Mouse (Mus musculus): ENCODE data around the gene Cldn20.

Cldn20 gene

DNA sequence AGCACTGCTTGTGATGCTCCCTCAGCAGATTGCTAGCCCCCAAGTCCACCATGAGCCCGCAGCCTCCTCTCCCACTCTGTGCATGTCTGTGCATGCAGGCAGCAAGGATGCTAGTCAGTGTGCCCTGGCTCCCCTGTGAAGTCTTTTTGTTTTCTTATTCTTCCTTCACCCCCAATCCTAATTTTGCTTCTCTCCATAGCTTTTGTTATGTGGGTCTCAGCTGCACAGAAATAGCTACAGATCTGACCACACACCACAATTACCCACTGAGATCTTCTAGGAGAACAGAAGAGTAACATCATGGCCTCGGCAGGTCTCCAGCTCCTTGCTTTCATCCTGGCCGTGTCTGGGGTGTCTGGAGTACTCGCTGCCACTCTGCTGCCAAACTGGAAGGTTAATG lies at the start of gene Cldn20:
Gene Cldn20, plus strand, starts transcription at position 301 of the 400 bp plus-strand sequence.
- DNase-seq (ENCODE audit: low read depth, low spot score): no peak

DNA sequence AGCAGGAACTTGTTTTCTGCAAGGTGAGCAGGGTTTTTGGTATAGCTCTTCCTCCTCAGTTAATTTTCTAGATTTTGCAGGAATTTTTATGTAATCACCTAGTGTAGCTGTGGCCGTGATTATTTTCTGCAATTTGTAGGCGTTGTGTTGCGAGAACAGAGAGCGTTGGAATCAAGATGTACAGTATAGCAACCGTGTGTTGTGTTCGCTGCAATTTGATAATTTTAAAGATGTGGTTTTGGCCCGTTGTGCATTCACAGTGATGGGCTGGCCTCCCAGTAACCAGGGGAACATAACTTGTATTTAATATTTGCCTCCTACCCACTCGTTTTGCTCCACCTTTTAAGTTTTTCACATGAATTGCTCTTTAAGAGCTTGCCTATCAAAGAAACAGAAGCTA lies 49.3 kb upstream of the Cldn20 start:
- no peak for DNase-seq (ENCODE audit: low read depth, low spot score)

DNA sequence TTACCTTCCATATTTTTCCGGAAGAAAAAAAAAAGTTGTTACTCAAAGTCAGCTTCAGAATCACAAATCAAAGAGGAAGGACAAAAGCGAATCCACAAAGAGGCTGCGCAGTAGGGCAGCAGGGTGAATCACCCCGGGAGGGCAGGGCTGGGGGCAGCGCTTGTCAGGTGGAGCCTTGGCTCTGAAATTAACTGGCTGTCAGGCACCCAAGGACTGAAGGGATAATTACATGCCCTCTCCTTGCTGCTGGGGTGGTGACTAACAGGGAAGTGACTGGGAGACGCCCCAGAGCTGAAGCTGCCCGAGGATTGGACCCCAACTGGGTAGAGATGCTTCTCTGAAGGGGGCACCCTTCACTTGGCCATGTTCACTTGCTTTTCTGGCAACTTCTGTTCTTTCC lies 46.5 kb upstream of the Cldn20 start:
- no peak for DNase-seq (ENCODE audit: low read depth, low spot score)

DNA sequence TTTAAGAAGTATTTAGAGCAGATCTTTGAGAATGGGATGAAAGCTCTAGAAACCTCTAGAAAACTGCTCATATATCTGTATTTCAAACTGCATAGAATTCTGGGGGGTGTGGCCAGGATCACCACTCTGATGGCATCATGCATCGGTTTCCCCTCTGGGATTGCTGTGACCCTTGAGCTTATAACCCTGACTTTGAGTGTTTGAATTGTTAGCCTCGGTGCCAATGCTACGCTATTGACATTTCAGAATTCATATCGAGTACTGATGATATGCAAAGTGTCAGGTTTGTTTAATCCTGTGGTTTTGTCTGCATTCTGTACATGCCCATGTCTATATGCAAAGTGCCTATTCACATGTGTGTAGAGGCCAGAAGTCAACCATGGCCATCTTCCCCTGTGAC lies 45.1 kb upstream of the Cldn20 start:
- DNase-seq (ENCODE audit: low read depth, low spot score): no peak

DNA sequence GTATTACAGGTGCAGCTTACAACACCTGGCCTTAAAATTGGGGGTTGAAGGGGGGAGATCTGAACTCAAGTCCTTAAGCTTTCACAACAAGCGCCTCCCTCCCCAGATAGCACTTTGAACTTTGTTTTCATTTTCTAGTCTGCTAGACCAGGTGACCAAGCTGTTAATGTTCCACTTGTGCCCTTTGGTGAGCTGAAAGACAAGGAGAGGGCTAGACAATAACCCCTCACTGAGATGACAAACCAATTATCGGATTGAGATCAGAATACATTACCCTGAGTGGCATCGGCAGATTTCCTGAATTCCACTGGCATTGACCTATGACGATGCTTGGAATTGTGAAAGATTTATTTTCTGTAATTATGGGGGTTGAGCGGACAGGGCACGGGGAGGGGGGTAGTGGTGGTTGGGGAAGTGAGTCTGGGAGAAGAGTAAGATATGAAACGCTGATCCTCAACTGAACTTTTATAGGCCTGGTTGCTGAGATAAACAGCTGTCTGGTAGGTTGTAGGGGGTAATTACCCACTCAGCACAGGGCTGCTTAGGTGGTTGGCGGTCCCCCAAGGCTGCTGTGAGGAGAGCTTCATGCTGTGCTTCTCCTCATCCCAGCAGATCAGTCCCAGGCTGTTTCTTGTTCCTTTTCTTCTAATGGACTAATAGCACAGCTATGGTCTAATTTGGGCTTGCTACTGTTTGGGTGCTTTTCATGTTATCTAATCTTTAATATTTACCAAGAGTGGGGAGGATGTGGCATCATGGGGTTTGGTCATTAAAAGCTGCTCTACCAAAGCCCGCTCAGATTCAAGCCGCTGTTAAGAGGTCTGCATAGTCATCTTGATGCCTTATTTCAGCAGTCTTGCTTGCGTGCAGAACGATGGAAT lies 44.4 kb upstream of the Cldn20 start:
- no peak for DNase-seq (ENCODE audit: low read depth, low spot score)

DNA sequence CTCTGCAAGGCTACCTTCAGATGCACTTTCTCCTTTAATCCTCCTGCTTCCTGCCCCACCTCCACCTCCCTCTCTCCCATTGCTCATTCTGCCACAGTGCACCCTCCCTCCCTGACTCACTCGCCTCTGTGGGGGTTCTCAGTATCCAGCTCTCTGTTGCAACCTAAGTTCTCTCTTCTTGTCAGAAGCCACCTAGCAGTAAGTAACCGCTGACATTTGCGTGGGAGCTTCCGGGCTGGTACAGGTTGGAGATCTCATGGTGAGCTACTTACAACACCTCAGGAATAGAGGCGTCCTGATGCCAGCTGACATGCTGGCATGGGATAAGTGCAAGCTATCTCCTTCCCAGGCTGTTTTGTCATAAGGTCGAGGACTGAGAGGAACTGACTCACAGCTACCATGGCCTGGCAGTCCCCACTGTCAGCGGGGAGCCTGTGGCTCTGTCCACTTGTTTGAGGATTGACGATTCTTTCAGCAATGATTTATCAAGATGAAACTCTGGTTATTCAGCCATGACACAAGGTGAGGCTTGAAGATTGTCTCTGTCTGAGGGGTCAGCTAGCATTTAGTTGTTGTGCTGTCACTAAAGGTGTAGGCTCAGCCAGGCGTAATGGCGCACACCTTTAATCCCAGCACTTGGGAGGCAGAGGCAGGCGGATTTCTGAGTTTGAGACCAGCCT lies 42.0 kb upstream of the Cldn20 start:
- no peak for DNase-seq (ENCODE audit: low read depth, low spot score)

DNA sequence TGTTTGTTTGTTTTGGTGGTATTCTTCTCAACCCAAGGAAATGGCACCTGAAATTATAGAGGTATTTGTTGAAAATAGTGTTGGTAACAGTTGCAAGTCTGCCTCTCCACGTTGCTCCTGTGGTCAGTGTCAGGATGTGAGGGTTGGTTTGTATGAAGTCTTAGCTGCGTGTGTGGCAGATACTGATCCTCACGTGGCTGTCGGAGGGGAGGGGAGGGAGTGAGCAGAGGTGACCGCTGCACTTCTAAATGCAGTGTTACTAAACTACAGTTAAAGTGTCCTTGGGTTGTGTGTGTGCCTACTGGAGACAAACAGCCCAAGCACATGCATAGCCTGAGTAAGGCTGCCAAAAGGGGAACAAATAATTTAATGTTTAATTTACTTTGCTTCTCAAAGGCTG lies 41.3 kb upstream of the Cldn20 start:
- DNase-seq (ENCODE audit: low read depth, low spot score): no peak

DNA sequence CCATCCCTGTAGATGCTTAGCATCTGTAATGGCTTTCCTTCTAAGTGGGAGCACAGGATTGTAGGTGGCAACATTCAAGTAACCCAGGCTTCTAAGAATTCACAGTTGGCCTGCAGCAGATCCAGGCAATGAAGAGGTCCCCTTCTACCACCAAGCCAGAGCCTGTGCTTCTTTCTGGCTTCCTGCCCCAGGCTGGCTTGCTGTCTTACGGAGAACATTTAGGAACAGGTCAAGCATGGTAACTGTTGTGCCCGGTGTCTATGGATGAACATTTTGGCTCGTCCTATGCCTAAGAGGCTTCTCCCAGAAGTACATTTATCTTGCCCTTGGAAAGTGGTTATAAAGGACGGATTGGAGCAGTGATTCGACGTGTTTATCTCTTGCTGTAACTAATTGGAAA lies 40.7 kb upstream of the Cldn20 start:
- no peak for DNase-seq (ENCODE audit: low read depth, low spot score)

DNA sequence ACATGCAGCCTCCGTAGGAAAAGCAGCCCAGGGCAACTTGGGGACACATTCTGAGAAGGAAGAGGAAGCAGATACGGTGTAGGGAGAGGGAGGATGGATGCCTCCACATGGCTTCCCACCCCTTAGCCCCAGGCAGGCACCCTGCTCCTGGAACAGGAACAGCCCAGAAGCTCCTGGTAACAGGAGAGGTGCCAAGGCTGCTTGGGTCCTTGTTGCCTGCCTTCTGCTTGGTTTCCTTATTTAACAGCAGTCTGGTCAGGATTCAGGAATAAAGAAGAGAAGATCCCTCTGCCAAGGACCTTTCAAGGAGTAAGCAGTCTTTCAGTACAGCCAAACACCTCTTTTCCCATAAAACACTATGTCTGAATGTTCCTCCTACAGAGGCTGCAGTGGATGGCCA lies 36.8 kb upstream of the Cldn20 start:
- DNase-seq (ENCODE audit: low read depth, low spot score): no peak

DNA sequence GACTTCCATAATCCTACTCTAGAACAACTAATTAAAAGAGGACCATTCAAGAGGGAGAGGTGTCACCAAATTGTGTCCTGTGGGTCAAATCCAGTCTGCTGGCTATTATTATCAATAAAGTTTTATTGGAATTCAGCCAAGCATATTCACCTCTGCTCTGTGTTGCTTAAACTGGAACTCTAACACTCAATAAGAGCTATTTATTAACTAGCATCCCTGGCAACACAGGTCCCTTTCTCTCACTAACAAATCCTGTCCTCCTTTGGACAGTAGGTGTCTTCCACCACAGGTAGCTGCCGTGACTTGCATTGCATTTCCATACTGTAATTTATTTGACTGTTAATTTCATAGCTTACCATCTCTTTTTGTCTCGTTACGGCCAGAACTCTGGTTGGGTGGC lies 36.3 kb upstream of the Cldn20 start:
- no peak for DNase-seq (ENCODE audit: low read depth, low spot score)

DNA sequence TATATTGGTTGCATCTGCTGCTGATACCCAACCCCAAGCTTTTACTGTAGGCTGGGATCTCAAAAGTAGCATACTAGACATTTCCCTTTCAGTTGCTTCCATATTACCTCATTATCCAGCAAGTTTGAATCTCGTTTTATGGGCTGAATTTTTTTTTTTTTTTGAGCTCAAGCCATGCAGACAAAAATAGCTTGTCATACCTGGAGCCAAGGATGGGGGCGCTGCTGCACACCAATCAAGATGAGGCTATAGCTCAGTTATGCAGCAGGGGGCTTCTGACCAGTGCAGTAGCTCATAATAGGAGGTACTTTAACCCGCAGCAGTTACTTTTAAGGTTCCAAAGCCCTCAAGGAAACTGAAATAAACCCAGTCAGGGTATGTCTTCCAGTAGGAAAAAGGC lies 34.3 kb upstream of the Cldn20 start:
- DNase-seq (ENCODE audit: low read depth, low spot score): peak; percentile 77

DNA sequence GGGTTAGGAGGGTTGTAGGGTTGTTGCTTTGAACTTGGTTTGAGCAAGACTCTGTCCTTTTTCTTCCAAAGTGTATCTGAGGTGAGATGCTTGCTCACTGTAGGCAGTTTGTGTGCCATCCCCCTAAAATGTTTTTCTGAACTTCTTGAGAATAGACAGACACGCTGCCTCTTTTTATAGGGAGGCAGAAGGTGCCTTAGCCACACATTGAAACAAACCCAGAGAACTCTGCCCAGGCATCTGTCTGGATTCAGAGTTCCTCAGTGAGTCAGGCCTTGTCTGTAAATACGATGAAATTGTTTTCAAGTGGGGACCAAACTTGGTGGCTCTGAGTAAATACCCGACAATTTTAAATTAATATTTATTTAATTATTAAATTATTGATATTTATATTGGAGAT lies 33.8 kb upstream of the Cldn20 start:
- DNase-seq (ENCODE audit: low read depth, low spot score): no peak

DNA sequence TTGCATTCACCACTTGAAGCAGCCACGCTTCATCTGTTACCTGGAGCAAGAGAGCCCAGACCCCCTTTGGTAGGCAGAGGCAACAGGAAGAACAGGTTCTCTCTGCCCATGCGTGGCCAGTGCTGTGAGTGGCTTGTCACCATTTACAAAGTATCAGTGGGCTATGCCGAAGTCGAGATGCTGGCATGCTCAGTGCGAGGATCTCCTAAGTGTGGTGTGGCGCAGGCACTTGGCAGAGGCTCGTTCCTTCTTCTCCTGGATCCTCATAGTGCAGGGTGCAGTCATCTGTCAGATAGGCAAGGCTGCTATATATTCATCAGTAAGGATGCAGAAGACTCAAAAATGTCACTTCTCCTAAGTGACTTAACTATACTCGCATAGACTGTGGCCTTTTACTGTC lies 32.9 kb upstream of the Cldn20 start:
- DNase-seq (ENCODE audit: low read depth, low spot score): no peak

DNA sequence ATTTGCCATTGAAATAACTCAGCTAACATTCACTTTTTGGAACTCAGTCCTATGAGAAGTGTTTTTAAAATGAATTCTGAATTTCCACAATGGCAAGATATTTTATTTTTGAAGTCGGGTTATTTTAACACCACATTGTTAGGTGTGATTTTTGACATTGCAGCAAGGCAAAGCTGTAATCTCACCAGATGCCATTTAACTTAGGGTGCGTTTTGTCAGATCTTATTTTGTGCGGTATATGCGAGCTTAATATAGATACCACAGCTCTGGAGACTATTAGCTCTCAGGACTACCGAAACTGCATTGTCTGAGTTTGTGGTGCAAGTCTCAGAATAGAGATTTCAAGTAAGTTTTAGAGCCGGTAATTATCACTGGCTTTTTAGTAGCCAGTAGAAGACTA lies 32.3 kb upstream of the Cldn20 start:
- DNase-seq (ENCODE audit: low read depth, low spot score): no peak

DNA sequence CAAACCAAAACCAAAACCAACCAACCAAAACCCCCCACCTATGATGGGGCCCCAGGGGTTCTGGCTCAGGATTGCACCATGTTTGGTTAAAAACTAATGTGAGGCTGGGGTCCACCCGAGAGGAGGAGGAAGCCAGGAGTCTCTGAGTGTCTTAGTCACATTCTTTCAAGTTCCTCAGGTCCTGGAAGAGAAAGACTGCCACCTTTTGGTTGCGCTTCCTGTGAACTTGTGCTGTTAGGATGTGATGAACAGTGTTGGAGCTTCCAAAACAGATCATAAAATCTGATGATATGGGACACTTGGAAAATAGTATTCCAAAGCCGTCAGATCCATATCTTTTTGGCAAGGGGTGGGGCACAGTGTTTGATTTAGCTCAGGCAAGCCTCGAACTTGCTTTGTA lies 31.4 kb upstream of the Cldn20 start:
- peak; percentile 11 for DNase-seq (ENCODE audit: low read depth, low spot score)

DNA sequence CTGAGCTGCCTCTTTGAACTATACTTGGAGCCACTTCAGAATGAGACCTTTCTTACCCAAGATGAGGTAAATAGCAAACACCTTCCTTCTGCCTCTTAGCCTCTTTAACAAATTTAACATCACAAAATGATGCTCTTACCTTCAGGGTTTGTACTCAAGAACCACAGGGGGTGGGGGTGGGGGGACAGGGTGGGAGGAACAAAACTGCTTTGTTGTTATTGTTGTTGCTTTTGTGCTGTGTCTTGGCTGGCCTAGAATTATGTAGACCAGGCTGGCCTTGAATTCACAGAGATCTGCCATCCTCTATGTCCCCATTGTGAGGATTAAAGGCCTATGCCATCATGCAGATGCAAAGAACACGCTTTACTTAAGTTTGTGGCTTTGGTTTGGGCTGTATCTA lies 26.6 kb upstream of the Cldn20 start:
- peak; percentile 46 for DNase-seq (ENCODE audit: low read depth, low spot score)

DNA sequence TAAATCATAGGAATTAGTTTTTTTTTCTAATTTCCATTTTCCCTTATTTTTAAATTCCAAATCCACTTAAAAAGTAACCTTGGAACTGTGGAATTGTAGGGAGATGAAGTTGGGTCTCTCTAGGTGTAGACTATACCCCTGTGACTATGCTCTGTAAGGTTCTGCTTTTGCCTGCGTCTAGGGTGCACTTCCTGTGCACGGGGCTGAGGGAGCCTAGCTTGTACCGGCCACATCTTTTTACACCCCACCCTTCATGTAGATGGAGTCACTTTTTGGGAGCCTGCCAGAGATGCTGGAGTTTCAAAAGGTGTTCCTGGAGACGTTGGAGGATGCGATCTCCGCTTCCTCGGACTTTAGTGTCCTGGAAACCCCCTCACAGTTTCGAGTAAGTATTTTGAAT lies 25.8 kb upstream of the Cldn20 start:
- no peak for DNase-seq (ENCODE audit: low read depth, low spot score)

DNA sequence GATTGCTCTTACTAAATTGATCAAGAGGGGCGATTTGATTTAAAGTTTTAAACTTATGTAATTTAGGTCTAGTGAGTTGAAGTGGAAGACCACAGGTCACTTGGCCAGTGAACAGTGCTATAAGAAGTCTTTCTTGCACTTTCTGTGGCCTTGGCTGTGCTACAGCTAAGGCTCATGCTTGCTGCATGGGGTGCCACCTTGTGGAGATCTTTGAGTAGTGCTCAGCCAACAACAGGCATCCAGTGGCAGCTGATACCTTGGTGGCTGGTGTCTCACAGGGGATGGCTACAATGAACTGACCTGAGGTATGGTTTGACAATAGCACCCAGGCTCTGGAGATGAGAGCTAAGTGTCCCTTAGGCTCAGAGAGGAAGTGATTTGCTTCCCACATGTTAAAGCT lies 22.5 kb upstream of the Cldn20 start:
- DNase-seq (ENCODE audit: low read depth, low spot score): peak; percentile 68

DNA sequence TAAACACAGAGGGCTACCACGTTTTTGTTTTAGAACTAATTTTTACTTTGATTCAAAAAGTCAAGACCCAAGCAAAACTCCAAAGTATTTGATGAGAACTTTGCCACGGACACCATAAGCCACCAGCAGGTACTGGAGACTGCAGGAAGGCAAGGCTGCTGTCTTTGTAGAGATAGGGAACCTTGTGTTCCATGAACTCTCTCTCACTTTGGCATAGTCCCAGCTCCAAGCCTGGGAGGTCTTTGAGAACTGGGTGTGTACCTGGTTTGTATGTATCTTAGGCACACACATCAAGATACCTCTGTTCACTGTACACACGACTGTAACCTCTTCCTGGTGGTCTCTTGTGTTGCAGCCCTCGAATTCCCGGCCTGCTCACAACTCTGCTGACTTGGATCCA lies 18.0 kb upstream of the Cldn20 start:
- DNase-seq (ENCODE audit: low read depth, low spot score): no peak

DNA sequence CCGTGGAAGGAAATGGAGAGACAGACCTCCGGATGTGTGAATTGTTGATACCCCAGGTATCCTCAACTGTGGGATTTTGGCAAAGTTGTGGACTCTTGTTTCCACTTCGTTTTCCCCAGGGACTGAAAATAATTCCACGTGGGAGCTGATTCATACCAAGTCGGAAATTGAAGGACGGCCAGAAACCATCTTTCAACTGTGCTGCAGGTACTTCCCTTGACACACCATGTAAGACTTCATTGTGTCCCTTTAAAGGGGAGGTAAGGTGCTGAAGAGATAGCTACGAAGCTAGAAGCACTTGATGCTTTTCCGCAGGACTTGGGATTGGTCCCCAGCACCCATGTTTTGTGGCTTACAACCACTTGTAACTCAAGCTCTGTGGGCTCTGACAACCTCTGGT lies 16.5 kb upstream of the Cldn20 start:
- DNase-seq (ENCODE audit: low read depth, low spot score): no peak

DNA sequence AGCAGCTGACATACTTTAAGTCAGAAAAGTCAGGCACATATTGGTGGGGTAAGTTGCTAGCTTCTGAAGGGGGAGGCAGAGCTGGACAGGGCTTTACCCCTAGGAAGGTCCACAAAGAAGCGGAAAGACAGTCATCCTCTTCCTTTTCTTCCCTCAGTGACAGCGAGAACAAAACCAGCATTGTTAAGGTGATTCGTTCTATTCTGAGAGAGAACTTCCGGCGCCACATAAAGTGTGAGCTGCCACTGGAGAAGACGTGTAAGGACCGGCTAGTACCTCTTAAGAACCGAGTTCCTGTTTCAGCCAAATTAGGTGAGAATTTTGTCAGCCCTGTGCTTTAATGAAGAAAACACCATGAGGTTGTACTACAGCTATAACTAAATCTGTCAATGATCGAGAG lies 15.9 kb upstream of the Cldn20 start:
- DNase-seq (ENCODE audit: low read depth, low spot score): peak; percentile 68

DNA sequence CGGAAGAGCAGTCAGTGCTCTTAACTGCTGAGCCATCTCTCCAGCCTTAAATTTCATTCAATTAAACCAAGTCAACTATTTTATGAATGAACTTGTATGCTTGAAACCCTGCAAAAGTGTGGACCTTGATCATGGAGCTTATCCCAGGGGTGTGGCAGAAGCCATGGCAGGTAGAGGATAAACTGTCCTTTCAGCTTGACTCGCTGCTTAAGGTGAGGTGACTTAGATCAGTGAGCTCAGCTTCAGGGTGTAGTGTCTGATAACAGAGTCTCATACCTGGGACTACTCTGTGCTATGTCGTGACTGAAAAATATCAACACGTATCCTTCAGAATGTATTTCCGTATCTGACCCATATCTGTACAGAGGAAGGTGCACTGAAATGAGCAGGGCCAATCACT lies 12.0 kb upstream of the Cldn20 start:
- no peak for DNase-seq (ENCODE audit: low read depth, low spot score)

DNA sequence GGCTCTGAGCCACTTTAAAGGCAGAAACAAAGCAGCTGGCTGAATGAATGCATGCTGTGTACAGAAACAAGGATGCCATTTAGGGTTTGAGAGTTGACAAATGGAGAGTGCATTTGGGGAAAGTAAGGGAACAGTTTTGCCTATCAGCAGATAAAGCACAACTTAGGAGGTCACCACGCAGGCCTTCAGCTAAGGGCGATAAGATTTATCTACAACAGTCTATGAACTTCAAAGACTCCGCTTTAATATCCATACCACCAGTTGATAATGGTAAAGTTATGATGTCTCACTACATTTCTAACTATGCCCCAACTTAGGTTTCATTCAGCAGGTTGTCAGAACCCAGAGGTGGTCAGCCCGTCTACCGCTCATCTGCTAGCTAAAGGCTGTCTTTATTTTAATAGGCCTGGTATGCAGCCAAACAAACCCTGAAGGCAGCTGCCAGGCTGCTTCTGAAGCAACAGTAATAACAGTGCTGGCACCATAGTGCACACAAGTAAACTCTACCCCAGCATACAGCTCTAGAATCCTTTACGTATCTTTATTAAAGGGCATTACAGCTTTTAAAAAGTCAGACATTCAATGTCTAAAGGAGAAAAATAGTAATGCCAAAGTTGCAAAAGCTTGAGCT lies 4.4 kb upstream of the Cldn20 start:
- DNase-seq (ENCODE audit: low read depth, low spot score): no peak
